Mouse (Mus musculus) midbrain, embryonic 16.5 days (tissue): ENCODE measurements around the gene Kcnrg. TPM values are rescaled to one million over a fixed set of nuclear protein-coding genes. Genes with fewer than 3 reads are reported as not detected.
"Not testable (repeated sequence)": the region's sequence is repeated elsewhere in the genome, so short reads cannot be mapped to it uniquely, and the experiment has no call there.

Experiments used
- ATAC-seq: fragments of 200-750 bp; cut with Nextera tagmentation; 2 replicates; pipeline ENCODE4 v1.8.0; 2017; ENCODE audit warnings: moderate TSS enrichment
- H3K27ac ChIP-seq: fragments of 300-500 bp; sonication (generic); 2 replicates; pipeline ENCODE4 v1.5.1; 2014; ENCODE audit warnings: mild to moderate bottlenecking, low read length, mixed read lengths
- H3K27me3 ChIP-seq: fragments of 300-500 bp; sonication (generic); 2 replicates; pipeline ENCODE4 v1.6.1; 2014; ENCODE audit warnings: low read depth, low read length, mixed read lengths; ENCODE audit not compliant: control insufficient read depth, insufficient read depth
- H3K36me3 ChIP-seq: fragments of 300-500 bp; sonication (generic); 2 replicates; pipeline ENCODE4 v1.6.1; 2014; ENCODE audit warnings: mild to moderate bottlenecking, low read length, moderate library complexity, mixed read lengths; ENCODE audit not compliant: control insufficient read depth, insufficient read depth
- H3K4me1 ChIP-seq: fragments of 300-500 bp; sonication (generic); 2 replicates; pipeline ENCODE4 v1.6.1; 2014; ENCODE audit warnings: mild to moderate bottlenecking, low read length, mixed read lengths; ENCODE audit not compliant: control insufficient read depth, insufficient read depth
- H3K4me2 ChIP-seq: fragments of 300-500 bp; sonication (generic); 2 replicates; pipeline ENCODE4 v1.6.1; 2014; ENCODE audit warnings: mild to moderate bottlenecking, low read length, mixed read lengths
- H3K4me3 ChIP-seq: fragments of 300-500 bp; sonication (generic); 2 replicates; pipeline ENCODE4 v1.5.1; 2014; ENCODE audit warnings: low read depth, mild to moderate bottlenecking, low read length, moderate library complexity, mixed read lengths
- H3K9ac ChIP-seq: fragments of 300-500 bp; sonication (generic); 2 replicates; pipeline ENCODE4 v1.6.1; 2014; ENCODE audit warnings: low read depth, low read length, mixed read lengths
- H3K9me3 ChIP-seq: fragments of 300-500 bp; sonication (generic); replicated peaks from 2 replicates; pipeline ENCODE4 v1.6.1; 2014; ENCODE audit warnings: mild to moderate bottlenecking, low read length, mixed read lengths; ENCODE audit not compliant: control insufficient read depth, poor library complexity, severe bottlenecking
- WGBS: fragments of 180-500 bp; shearing (Covaris S2); extraction: QIAGEN DNeasy Blood & Tissue Kit; methylation state at CpG from one replicate; pipeline ENCODE4 v1.1.7; 2014; 5-methylcytosine and 5-hydroxymethylcytosine counted together
- polyA plus RNA-seq: library from polyadenylated mRNA; unstranded; fragments of >200 nt; fragmentation: Nextera tagmentation; extraction: Ambion mirVana; gene quantifications from 2 replicates; pipeline ENCODE4 v1.2.1, GENCODE M21; 2015

Kcnrg gene
- polyA plus RNA-seq = 3.1 and 4.0 TPM in 2 replicates

DNA sequence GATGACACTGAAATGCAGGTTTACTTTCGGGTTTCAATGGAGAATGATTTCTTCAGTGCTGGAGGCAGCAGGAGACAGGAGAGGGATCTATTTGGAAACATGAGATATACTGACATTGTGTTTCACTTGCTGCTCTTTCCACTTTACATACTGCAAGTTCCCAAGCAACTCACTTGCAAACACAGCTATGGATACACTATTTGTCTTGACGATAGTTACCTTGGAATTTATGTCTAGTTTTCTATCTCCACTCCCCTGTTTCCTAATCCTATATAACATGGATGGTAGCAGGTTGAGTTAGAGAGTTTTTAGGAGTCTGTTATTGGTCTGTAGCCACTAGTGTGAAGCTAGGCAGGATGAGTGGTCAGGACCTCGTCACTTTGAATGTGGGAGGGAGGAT lies at the start of gene Kcnrg:
TSS of gene Kcnrg (plus strand) at position 301 of the 400 bp plus-strand sequence.
- 80% methylated on average over 3 of the region's 3 CpGs for WGBS
- ATAC-seq = no peak
- H3K36me3 ChIP-seq = peaks cover 29% of the 10 kb centered on the region

DNA sequence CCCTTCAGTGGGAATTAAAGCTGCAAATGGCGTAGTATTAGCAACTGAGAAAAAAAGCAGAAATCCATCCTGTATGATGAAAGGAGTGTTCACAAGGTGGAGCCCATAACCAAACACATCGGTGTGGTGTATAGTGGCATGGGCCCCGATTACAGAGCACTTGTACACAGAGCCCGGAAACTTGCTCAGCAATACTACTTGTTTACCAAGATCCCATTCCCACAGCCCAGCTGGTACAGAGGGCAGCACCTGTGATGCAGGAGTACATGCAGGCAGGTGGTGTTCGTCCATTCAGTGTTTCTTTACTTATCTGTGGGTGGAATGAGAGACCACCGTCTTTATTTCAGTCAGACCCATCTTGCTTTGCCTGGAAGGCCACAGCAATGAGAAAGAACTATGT lies 48.4 kb upstream of the Kcnrg start:
- Histone ChIP-seq H3K36me3 (no peaks in the 10 kb centered on the region), H3K9me3 (no peaks in the 10 kb centered on the region), H3K4me2 (no peak overlapping the region), H3K9ac (no peak overlapping the region), H3K4me1 (peaks cover 9% of the 10 kb centered on the region), H3K27me3 (no peaks in the 10 kb centered on the region), H3K4me3 (no peak overlapping the region), H3K27ac (no peak overlapping the region)
- WGBS = 86% methylated on average over 6 of the region's 6 CpGs
- no peak for ATAC-seq

More for the DNA sequence above, at the start of gene Kcnrg:
- Histone ChIP-seq H3K4me3 (no peak within 1 kb of the TSS), H3K9ac (no peak within 1 kb of the TSS), H3K4me2 (no peak within 1 kb of the TSS), H3K4me1 (peaks cover 5% of the 10 kb centered on the region), H3K9me3 (no peaks in the 10 kb centered on the region), H3K27me3 (no peaks in the 10 kb centered on the region), H3K27ac (no peak within 1 kb of the TSS)

DNA sequence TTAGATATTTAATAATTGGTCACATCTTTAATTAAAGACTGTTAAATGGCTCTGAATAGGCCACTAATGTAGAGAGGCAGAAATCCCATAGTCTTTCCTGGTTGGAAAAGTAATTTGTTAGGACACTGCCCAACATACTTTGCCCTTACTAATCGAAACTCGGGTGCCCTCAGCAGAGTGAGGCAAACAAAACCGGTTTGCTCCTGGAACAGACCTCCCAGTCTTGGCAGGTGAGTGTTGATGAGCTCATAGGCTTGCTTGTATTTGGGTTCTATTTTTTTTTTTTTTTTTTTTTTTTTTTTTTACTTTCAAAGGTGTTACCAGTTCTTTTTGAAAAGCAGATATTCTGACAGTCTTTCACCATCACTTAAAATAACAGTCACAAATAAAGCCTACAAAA lies 47.4 kb upstream of the Kcnrg start:
- H3K9me3 ChIP-seq = no peaks in the 10 kb centered on the region
- no peak overlapping the region for H3K4me3 ChIP-seq
- no peak for ATAC-seq
- no peak overlapping the region for H3K27ac ChIP-seq
- no peaks in the 10 kb centered on the region for H3K36me3 ChIP-seq
- H3K4me1 ChIP-seq = peaks cover 7% of the 10 kb centered on the region
- H3K9ac ChIP-seq = no peak overlapping the region
- no peak overlapping the region for H3K4me2 ChIP-seq
- 81% methylated on average over 3 of the region's 3 CpGs for WGBS
- H3K27me3 ChIP-seq = no peaks in the 10 kb centered on the region

DNA sequence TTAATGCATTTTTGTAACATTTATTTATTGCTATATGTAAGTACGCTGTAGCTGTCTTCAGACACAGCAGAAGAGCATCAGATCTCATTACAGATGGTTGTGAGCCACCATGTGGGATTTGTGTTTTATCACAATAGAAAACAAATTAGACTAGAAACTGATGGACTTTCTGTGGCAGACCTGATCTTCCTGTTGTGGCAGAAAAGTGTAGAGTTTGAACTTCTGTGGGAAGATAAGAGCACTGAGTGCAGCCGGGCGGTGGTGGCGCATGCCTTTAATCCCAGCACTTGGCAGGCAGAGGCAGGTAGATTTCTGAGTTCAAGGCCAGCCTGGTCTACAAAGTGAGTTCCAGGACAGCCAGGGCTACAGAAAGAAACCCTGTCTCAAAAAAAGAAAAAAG lies 41.0 kb upstream of the Kcnrg start:
- H3K4me3 ChIP-seq, H3K36me3 ChIP-seq, ATAC-seq, H3K27ac ChIP-seq, H3K4me2 ChIP-seq, H3K4me1 ChIP-seq, H3K9ac ChIP-seq, H3K9me3 ChIP-seq, H3K27me3 ChIP-seq: not testable (repeated sequence)
- 96% methylated on average over 4 of the region's 4 CpGs for WGBS

DNA sequence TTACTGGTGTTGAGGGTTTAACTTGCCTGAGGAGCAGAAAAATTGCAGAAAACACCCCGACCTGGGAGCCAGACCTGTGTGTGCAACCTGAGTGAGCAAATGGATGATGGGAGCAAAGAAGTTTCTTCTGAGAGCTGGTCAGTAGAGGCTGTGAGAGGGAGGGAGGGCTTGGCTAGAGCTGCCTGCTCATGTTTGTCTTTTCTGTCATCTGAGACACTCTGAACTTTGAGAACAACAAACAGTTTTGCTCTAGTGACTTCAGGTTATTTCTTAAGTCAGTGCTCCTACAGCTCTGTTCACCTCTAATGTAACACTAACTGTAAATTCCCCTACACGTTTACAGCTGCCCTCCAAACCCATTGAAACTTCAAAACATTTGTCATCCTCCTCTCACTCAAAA lies 37.9 kb upstream of the Kcnrg start:
- no peak overlapping the region for H3K4me2 ChIP-seq
- no peaks in the 10 kb centered on the region for H3K36me3 ChIP-seq
- H3K4me1 ChIP-seq = no peaks in the 10 kb centered on the region
- no peak overlapping the region for H3K9ac ChIP-seq
- no peak for ATAC-seq
- 61% methylated on average over 2 of the region's 2 CpGs for WGBS
- H3K27me3 ChIP-seq = no peaks in the 10 kb centered on the region
- no peaks in the 10 kb centered on the region for H3K9me3 ChIP-seq
- H3K27ac ChIP-seq = no peak overlapping the region
- no peak overlapping the region for H3K4me3 ChIP-seq

DNA sequence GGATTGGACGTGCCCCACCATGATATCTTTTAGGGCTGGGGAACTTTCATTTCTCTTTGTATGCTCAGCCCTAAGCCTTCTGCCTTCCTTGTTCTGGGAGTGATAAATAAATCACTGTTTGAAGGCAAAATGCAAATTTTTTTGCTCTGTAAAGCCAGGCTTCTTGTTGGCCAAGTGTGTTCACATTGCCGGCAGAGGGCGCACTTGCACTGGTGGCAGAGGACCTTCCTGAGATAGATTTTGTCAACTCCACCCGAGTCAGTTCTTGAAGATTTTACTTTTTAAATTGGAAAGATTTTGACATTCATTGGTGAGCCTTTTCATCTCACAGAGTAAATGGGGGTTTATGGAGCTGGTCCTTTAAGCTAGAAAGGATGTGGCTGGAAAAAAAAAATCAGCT lies 35.9 kb upstream of the Kcnrg start:
- Histone ChIP-seq H3K4me2 (no peak overlapping the region; the same call in 1 of the 2 replicates), H3K36me3 (no peaks in the 10 kb centered on the region), H3K27ac (no peak overlapping the region), H3K9me3 (no peaks in the 10 kb centered on the region), H3K4me3 (no peak overlapping the region), H3K4me1 (no peaks in the 10 kb centered on the region), H3K9ac (no peak overlapping the region), H3K27me3 (no peaks in the 10 kb centered on the region)
- ATAC-seq = no peak
- 14% methylated on average over 4 of the region's 4 CpGs for WGBS

DNA sequence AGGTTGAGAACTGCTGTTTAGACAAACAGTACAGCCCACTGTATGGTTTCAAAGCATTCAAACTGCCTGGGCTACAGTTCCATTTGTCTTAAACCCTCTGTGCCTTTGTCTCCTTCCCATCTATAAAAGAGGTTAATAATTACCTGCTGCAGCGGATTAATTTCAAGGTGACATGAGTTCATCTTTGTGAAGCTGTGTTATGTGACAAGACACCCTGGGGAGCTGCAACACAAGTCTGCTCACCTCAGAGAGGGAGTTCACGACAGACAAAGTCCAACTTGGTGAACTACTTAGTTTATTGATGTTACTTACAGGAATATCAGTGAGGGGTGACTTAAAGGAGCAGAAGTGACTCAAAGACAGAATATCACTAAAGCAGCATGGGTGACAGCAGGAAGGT lies 35.1 kb upstream of the Kcnrg start:
- no peak overlapping the region for H3K27ac ChIP-seq
- H3K36me3 ChIP-seq = no peaks in the 10 kb centered on the region
- no peak overlapping the region for H3K4me3 ChIP-seq
- no peak overlapping the region for H3K9ac ChIP-seq
- ATAC-seq = no peak
- H3K9me3 ChIP-seq = no peaks in the 10 kb centered on the region
- H3K4me1 ChIP-seq = no peaks in the 10 kb centered on the region
- WGBS = 75% methylated on average over 2 of the region's 2 CpGs
- no peaks in the 10 kb centered on the region for H3K27me3 ChIP-seq
- no peak overlapping the region for H3K4me2 ChIP-seq

DNA sequence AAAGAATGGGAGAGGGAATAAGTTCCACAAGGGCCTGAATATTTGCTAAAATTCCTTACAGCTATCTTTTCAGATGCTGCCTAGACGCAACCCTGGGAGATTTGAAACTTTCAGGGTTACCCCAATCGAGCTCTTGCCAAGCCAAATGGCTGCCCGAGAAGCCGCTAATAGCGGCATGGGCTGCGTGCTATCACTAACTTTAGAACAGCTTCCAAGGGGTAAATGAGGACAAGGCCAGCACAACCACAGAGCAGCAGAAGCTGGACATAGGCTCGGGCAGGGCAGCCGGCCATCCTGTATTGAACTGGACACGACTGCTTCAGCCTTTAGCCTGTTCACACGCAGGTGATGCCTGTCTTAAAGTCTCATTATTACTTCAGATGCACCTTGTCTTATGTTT lies 32.2 kb upstream of the Kcnrg start:
- Histone ChIP-seq H3K36me3 (no peaks in the 10 kb centered on the region), H3K27me3 (no peaks in the 10 kb centered on the region), H3K4me3 (no peak overlapping the region), H3K9me3 (no peaks in the 10 kb centered on the region), H3K27ac (no peak overlapping the region), H3K4me2 (no peak overlapping the region), H3K9ac (no peak overlapping the region), H3K4me1 (no peaks in the 10 kb centered on the region)
- 91% methylated on average over 10 of the region's 10 CpGs for WGBS
- no peak for ATAC-seq

DNA sequence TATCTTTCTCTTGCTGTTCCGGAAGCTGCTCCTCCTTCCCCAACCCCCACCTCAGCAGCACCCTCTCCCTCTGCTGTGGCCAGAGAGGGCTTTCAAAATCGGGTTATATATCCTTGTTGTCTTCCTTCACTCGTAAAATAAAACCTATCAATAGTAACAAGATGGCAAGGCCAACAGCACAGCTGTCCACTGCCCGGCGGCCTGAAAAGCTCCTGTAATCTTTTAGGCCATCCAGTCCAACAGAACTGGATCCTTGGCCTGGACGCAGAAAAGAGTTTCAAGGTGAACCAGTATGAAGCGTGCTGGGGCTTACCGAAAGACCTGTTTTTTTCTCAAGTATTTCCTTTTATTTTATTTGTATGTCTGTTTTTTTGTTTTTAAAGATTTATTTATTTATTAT lies 31.3 kb upstream of the Kcnrg start:
- WGBS = 92% methylated on average over 8 of the region's 8 CpGs
- no peaks in the 10 kb centered on the region for H3K4me1 ChIP-seq
- no peaks in the 10 kb centered on the region for H3K27me3 ChIP-seq
- no peaks in the 10 kb centered on the region for H3K9me3 ChIP-seq
- H3K9ac ChIP-seq = no peak overlapping the region
- no peak overlapping the region for H3K4me3 ChIP-seq
- no peak overlapping the region for H3K4me2 ChIP-seq
- H3K27ac ChIP-seq = no peak overlapping the region
- H3K36me3 ChIP-seq = no peaks in the 10 kb centered on the region
- no peak for ATAC-seq
